Mouse (Mus musculus): ENCODE results near the gene Dtnbp1. TPM values are rescaled to one million over a fixed set of nuclear protein-coding genes. Genes with fewer than 3 reads are reported as not detected.
A peak's percentile ranks its signal among the peaks of the same experiment; 100 is the strongest.

The Dtnbp1 gene
- total RNA-seq, 4 experiments from 2014 or later = 65.6 to 74.7 (median 66.2) TPM

GRCm38 (mm10) chr13:44907702-44908101 lies 94.2 kb downstream of the Dtnbp1 start:
- DNase-seq (ENCODE audit: low spot score in 2 of 2) = peak; percentile 91 to 93

- DNase-seq (ENCODE audit: low spot score in 2 of 2) = no peak
Measured at GRCm38 (mm10) chr13:44906141-44906540, 95.8 kb downstream of the Dtnbp1 start.

GRCm38 (mm10) chr13:44904271-44904670 lies 97.7 kb downstream of the Dtnbp1 start:
- no peak for DNase-seq (ENCODE audit: low spot score in 2 of 2)

GRCm38 (mm10) chr13:44903416-44903815 lies 98.5 kb downstream of the Dtnbp1 start:
- DNase-seq (ENCODE audit: low spot score in 2 of 2) = no peak

GRCm38 (mm10) chr13:44902299-44902698 lies 99.6 kb downstream of the Dtnbp1 start:
- DNase-seq (ENCODE audit: low spot score in 2 of 2) = no peak

GRCm38 (mm10) chr13:44896211-44896610 lies 105.7 kb downstream of the Dtnbp1 start:
- DNase-seq (ENCODE audit: low spot score in 2 of 2) = no peak

GRCm38 (mm10) chr13:44891813-44892730 lies 109.9 kb downstream of the Dtnbp1 start:
- no peak for DNase-seq (ENCODE audit: low spot score in 2 of 2)

- DNase-seq (ENCODE audit: low spot score in 2 of 2) = no peak
Measured at GRCm38 (mm10) chr13:44890612-44891011, 111.3 kb downstream of the Dtnbp1 start.

- no peak for DNase-seq (ENCODE audit: low spot score in 2 of 2)
Measured at GRCm38 (mm10) chr13:44886221-44886620, 115.7 kb downstream of the Dtnbp1 start.

- no peak for DNase-seq (ENCODE audit: low spot score in 2 of 2)
Measured at GRCm38 (mm10) chr13:44881001-44881400, 120.9 kb downstream of the Dtnbp1 start.

GRCm38 (mm10) chr13:44876799-44877198 lies 125.1 kb downstream of the Dtnbp1 start:
- DNase-seq (ENCODE audit: low spot score in 2 of 2) = no peak

Other genes with a start within 250 kb of the Dtnbp1 start
- gene Gm9817, start 76.5 kb upstream of the Dtnbp1 start, total RNA-seq (2022) = under 1 TPM in 2 of 4 experiments, not detected in 2; 0.12 to 0.22 TPM